8 mouse cellular contexts compared by ENCODE assay signal in the genomic region with DNA sequence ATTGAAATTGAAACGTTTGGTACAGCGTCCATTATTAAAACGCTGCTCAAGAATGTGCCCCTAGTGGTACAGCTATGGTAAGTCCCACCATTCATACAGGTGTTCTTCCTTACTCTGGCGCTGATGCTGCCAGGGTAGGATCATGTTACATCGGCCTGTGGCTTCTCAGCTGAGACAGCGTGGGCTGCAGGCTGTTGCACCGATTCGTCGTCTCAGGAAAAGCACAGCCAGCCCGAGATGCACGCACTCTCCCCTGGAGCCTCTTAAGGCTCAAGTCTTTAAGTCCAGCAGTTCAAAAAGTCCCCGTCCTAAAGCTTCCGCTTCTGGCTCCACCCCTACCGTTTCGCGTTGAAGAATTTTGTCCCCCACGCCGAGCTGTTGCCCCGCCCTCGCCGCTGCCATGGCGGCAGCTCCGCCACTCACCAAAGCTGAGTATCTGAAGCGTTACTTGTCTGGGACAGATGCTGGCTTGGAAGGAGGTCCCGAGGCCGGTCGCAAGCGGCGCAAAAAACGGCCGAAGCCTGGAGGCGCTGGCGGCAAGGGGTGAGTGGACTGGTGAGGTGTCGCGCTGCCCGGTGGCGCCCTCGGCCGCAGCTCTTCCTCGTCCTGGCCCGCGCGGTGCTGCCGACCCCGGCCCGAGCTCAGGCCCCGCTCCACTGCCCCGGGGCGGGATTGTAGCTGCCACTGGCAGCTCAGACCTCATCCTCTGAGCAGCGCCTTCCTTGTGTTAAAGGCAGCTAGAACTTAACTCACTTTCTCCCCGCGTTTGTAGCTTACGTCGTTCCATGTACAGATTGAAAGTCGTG. TPM values are rescaled to one million over a fixed set of nuclear protein-coding genes. Genes with fewer than 3 reads are reported as not detected.
DNase-seq lines count a peak whose midpoint lies in the region; ATAC-seq lines count a peak whose summit lies in the region.

A gene (plus strand): TSS at position 378 of the 806 bp plus-strand sequence.

- peaks cover 52% of the 10 kb centered on the region for H3K36me3 ChIP-seq in hindbrain, embryonic 12.5 days

- no peaks in the 10 kb centered on the region for H3K27me3 ChIP-seq in hindbrain, embryonic 12.5 days

- H3K4me3 ChIP-seq in hindbrain, embryonic 12.5 days = peak within 1 kb of the TSS; percentile 80

- H3K4me2 ChIP-seq in hindbrain, embryonic 12.5 days (replicated peaks) = peak within 1 kb of the TSS; percentile 67

- H3K9me3 ChIP-seq in hindbrain, embryonic 12.5 days (replicated peaks) = no peaks in the 10 kb centered on the region

- peaks cover 9% of the 10 kb centered on the region for H3K4me1 ChIP-seq in hindbrain, embryonic 12.5 days

- WGBS in hindbrain, embryonic 12.5 days = under 1% methylated on average over 55 of the region's 55 CpGs

- H3K27ac ChIP-seq in hindbrain, embryonic 12.5 days = peak within 1 kb of the TSS; percentile 83

- DNase-seq in NIH3T3 (ENCODE audit: low read depth) = peak; percentile 92
- peak; percentile 97 to 98 for DNase-seq in cerebellum, postnatal 10 days
- peak; percentile 86 to 91 for DNase-seq in frontal cortex, postnatal 10 days (ENCODE audit: low spot score in 2 of 2)
- DNase-seq in layer of hippocampus, postnatal 14 days (ENCODE audit: low spot score in 2 of 2) = peak; percentile 90 to 94
- DNase-seq in lung, postnatal 14 days = peak; percentile 97
- DNase-seq in retina, adult 2 months (ENCODE audit: low read depth, low spot score) = peak; percentile 90
- DNase-seq in thymus, postnatal 36 days = peak; percentile 94 to 97

- H3K9ac ChIP-seq in hindbrain, embryonic 12.5 days = peak within 1 kb of the TSS; percentile 88

- peak; percentile 89 for ATAC-seq in hindbrain, embryonic 12.5 days (ENCODE audit: low FRiP score)

RNA-seq across cellular contexts. Expression of the gene that starts here (rescaled TPM):
- 22.5 and 23.5 TPM in 2 replicates for polyA plus RNA-seq in hindbrain, embryonic 12.5 days (2016; fragmentation: Nextera tagmentation; extraction: Ambion mirVana)
- 10 to 100 TPM in 1 of 2 experiments, 1 to 10 TPM in 1; 9.0 to 10.8 TPM for total RNA-seq in layer of hippocampus, postnatal 14 days (2021)

Comparison
In these comparisons a context has a peak if more than half of its experiments do, and no peak if none do; other contexts are left out.
1. Peak in every context shown above with its lines: DNase-seq, ATAC-seq, H3K4me3 ChIP-seq and H3K27ac ChIP-seq.